In the genomic region with DNA sequence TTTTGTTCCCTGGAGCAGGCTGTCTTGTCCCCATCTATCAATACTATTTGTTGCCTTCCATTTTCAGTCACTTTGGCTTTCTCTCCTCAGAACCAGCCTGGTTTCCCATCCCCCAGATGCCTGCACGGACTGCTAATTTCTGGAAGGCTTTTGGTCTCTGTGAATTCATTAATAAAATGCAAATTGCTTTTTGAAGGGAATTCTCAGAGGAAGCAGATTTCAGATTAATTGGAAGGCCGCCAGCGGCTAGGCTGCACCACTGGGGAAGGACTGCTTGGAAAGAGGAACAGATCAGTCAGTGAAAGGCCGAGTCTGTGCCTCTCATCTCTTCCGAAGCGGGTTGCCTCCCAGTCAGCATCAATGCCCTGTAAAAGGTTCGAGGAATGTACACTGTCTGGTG, we compare ENCODE assay signal across 9 mouse cellular contexts.
A peak's percentile ranks its signal among the peaks of the same experiment; 100 is the strongest.
DNase-seq lines count a peak whose midpoint lies in the region; ATAC-seq lines count a peak whose summit lies in the region.
"Had no signal": no experiment of that assay in that cellular context is flagged by ENCODE, and none has a peak within 500 bp of the region (broad histone marks: within the 10 kb centered on the region; RNA-seq: fewer than 3 reads in every experiment).

No protein-coding gene starts in this region.

- no peaks in the 10 kb centered on the region for H3K4me1 ChIP-seq in embryonic facial prominence, embryonic 14.5 days (ENCODE audit: control insufficient read depth, insufficient read depth, low read length)
- H3K4me1 ChIP-seq in embryonic facial prominence, embryonic 10.5 days = no peaks in the 10 kb centered on the region
- peaks cover 7% of the 10 kb centered on the region; the same call in 1 of the 2 replicates for H3K4me1 ChIP-seq in hindbrain, embryonic 14.5 days (replicated peaks; ENCODE audit: control insufficient read depth, insufficient read depth, low read length)
- H3K4me1 ChIP-seq in midbrain, embryonic 13.5 days (replicated peaks) = peaks cover 18% of the 10 kb centered on the region
- no peaks in the 10 kb centered on the region for H3K4me1 ChIP-seq in intestine, embryonic 16.5 days (ENCODE audit: control insufficient read depth, insufficient read depth, low read length)

- no peak overlapping the region for H3K27ac ChIP-seq in embryonic facial prominence, embryonic 14.5 days (replicated peaks; ENCODE audit: low read depth, low read length)
- no peak overlapping the region for H3K27ac ChIP-seq in embryonic facial prominence, embryonic 10.5 days (replicated peaks)
- H3K27ac ChIP-seq in hindbrain, embryonic 14.5 days = peak overlapping the region; percentile 63
- H3K27ac ChIP-seq in midbrain, embryonic 13.5 days = peak overlapping the region; percentile 78
- no peak overlapping the region for H3K27ac ChIP-seq in intestine, embryonic 16.5 days (ENCODE audit: low read length)

- no peaks in the 10 kb centered on the region for H3K27me3 ChIP-seq in embryonic facial prominence, embryonic 14.5 days (replicated peaks; ENCODE audit: control insufficient read depth, insufficient read depth, low read length)
- H3K27me3 ChIP-seq in embryonic facial prominence, embryonic 10.5 days (replicated peaks; ENCODE audit: low read depth, poor library complexity, severe bottlenecking) = no peaks in the 10 kb centered on the region
- no peaks in the 10 kb centered on the region for H3K27me3 ChIP-seq in hindbrain, embryonic 14.5 days (ENCODE audit: control insufficient read depth, insufficient read depth, low read length)
- no peaks in the 10 kb centered on the region for H3K27me3 ChIP-seq in midbrain, embryonic 13.5 days
- H3K27me3 ChIP-seq in intestine, embryonic 16.5 days (replicated peaks; ENCODE audit: control insufficient read depth, insufficient read depth, low read length) = no peaks in the 10 kb centered on the region

- WGBS in embryonic facial prominence, embryonic 14.5 days = 60% methylated on average over 7 of the region's 7 CpGs
- WGBS in embryonic facial prominence, embryonic 10.5 days = 83% methylated on average over 7 of the region's 7 CpGs
- WGBS in hindbrain, embryonic 14.5 days = 22% methylated on average over 7 of the region's 7 CpGs
- 26% methylated on average over 7 of the region's 7 CpGs for WGBS in midbrain, embryonic 13.5 days
- WGBS in intestine, embryonic 16.5 days = 60% methylated on average over 7 of the region's 7 CpGs

- H3K9me3 ChIP-seq in embryonic facial prominence, embryonic 14.5 days (ENCODE audit: control insufficient read depth, low read length) = no peaks in the 10 kb centered on the region
- H3K9me3 ChIP-seq in embryonic facial prominence, embryonic 10.5 days = no peaks in the 10 kb centered on the region
- H3K9me3 ChIP-seq in hindbrain, embryonic 14.5 days (ENCODE audit: control insufficient read depth, low read length) = no peaks in the 10 kb centered on the region
- H3K9me3 ChIP-seq in midbrain, embryonic 13.5 days = no peaks in the 10 kb centered on the region
- no peaks in the 10 kb centered on the region for H3K9me3 ChIP-seq in intestine, embryonic 16.5 days (ENCODE audit: control insufficient read depth, low read length)

- no peaks in the 10 kb centered on the region for H3K36me3 ChIP-seq in embryonic facial prominence, embryonic 14.5 days (ENCODE audit: control insufficient read depth, insufficient read depth, low read length)
- no peaks in the 10 kb centered on the region for H3K36me3 ChIP-seq in embryonic facial prominence, embryonic 10.5 days (replicated peaks)
- H3K36me3 ChIP-seq in hindbrain, embryonic 14.5 days (replicated peaks; ENCODE audit: control insufficient read depth, insufficient read depth) = no peaks in the 10 kb centered on the region
- no peaks in the 10 kb centered on the region for H3K36me3 ChIP-seq in midbrain, embryonic 13.5 days
- H3K36me3 ChIP-seq in intestine, embryonic 16.5 days (ENCODE audit: control insufficient read depth, insufficient read depth, low read length) = no peaks in the 10 kb centered on the region

- no peak overlapping the region for H3K4me3 ChIP-seq in embryonic facial prominence, embryonic 14.5 days (ENCODE audit: low read depth, low read length)
- H3K4me3 ChIP-seq in embryonic facial prominence, embryonic 10.5 days = no peak overlapping the region
- no peak overlapping the region for H3K4me3 ChIP-seq in hindbrain, embryonic 14.5 days (replicated peaks; ENCODE audit: low read length)
- H3K4me3 ChIP-seq in midbrain, embryonic 13.5 days (replicated peaks) = no peak overlapping the region
- no peak overlapping the region for H3K4me3 ChIP-seq in intestine, embryonic 16.5 days (ENCODE audit: low read length)

- H3K4me2 ChIP-seq in embryonic facial prominence, embryonic 14.5 days (ENCODE audit: low read depth, low read length) = no peak overlapping the region
- no peak overlapping the region for H3K4me2 ChIP-seq in hindbrain, embryonic 14.5 days (replicated peaks)
- H3K4me2 ChIP-seq in midbrain, embryonic 13.5 days (replicated peaks) = peak overlapping the region; percentile 5; the same call in 1 of the 2 replicates
- no peak overlapping the region for H3K4me2 ChIP-seq in intestine, embryonic 16.5 days (ENCODE audit: low read depth, low read length)

- H3K9ac ChIP-seq in embryonic facial prominence, embryonic 14.5 days (ENCODE audit: low read depth, low read length) = no peak overlapping the region
- H3K9ac ChIP-seq in hindbrain, embryonic 14.5 days = no peak overlapping the region
- no peak overlapping the region for H3K9ac ChIP-seq in midbrain, embryonic 13.5 days (replicated peaks)
- H3K9ac ChIP-seq in intestine, embryonic 16.5 days (ENCODE audit: low read depth, low read length) = no peak overlapping the region

- DNase-seq in embryonic facial prominence, embryonic 14.5 days (ENCODE audit: low spot score) = peak; percentile 13
- no peak for DNase-seq in embryonic facial prominence, embryonic 10.5 days (ENCODE audit: low spot score)
- DNase-seq in Muller cell, postnatal 12 days (ENCODE audit: inconsistent ontology term) = peak; percentile 59
- peak; percentile 86 for DNase-seq in hindbrain, embryonic 14.5 days (ENCODE audit: low spot score)
- no peak for DNase-seq in urinary bladder, postnatal 25 days (ENCODE audit: low spot score)
- DNase-seq in ovary, postnatal 10 days (ENCODE audit: low spot score) = no peak
- DNase-seq: adrenal gland, postnatal 25 days had no signal

- no peak for ATAC-seq in embryonic facial prominence, embryonic 14.5 days (ENCODE audit: low read depth)
- peak; percentile 82 for ATAC-seq in hindbrain, embryonic 14.5 days (ENCODE audit: low FRiP score)
- peak; percentile 93 for ATAC-seq in midbrain, embryonic 13.5 days
- ATAC-seq in intestine, embryonic 16.5 days = no peak

Comparison
In these comparisons a context has a peak if more than half of its experiments do, and no peak if none do; other contexts are left out.
1. DNase-seq: peak in embryonic facial prominence, embryonic 14.5 days (single experiment), Muller cell, postnatal 12 days (single experiment) and hindbrain, embryonic 14.5 days (single experiment); none in embryonic facial prominence, embryonic 10.5 days (single experiment), urinary bladder, postnatal 25 days (single experiment) and ovary, postnatal 10 days (single experiment).
2. ATAC-seq: peak in hindbrain, embryonic 14.5 days (single experiment) and midbrain, embryonic 13.5 days (single experiment); none in embryonic facial prominence, embryonic 14.5 days (single experiment) and intestine, embryonic 16.5 days (single experiment).
3. H3K27ac ChIP-seq: peak in hindbrain, embryonic 14.5 days (single experiment) and midbrain, embryonic 13.5 days (single experiment); none in embryonic facial prominence, embryonic 14.5 days (single experiment), embryonic facial prominence, embryonic 10.5 days (single experiment) and intestine, embryonic 16.5 days (single experiment).